Mouse (Mus musculus): ENCODE measurements at regions not wholly inside any gene's neighbourhood (a gene's known extent, or its start where the extent isn't known, plus 50 kb on each side); places are given as distances from the start of the nearest gene placed in this dataset.
A peak's percentile ranks its signal among the peaks of the same experiment; 100 is the strongest.
"Not testable (repeated sequence)": the region's sequence is repeated elsewhere in the genome, so short reads cannot be mapped to it uniquely, and the experiment has no call there.

DNA sequence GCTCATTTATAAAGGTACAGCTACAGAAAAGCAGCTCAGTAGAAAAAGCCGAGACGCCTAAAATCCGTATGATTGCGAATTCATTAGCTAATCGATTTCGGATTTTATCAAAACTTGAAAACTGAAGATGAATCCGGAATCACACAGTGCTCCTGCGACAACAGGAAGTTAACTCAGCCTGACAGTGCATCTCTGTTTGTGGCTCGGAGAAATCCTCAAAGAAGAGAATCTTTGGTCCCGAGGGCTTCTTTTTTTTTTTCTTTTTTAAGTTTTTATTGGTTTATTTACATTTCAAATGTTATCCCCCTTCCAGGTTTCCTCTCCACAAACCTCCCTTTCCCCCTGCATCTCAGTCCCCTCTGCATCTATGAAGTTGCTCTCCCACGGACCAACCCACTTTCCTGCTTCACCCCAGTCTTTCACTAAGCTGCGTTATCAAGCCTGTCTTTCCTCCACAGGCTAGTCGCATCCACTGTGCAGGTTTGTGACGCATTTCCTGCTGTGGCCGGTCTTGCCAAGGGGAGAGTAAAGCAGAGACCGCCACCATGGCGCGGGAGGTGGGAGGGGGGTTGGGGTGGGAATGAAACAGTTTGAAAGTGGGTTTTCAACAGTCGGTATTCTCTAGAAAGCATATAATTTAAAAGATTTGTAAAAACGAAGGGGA, 593.4 kb upstream of the Snrpn start:
- 53% methylated on average over 20 of the region's 20 CpGs for WGBS
- not testable (repeated sequence) for H3K27me3 ChIP-seq (ENCODE audit: control insufficient read depth, insufficient read depth, low read length); H3K4me3 ChIP-seq (replicated peaks; ENCODE audit: low read length); H3K27ac ChIP-seq (replicated peaks; ENCODE audit: low read depth, low read length); H3K9ac ChIP-seq (ENCODE audit: low read depth, low read length, severe bottlenecking); ATAC-seq (ENCODE audit: low FRiP score, low read depth); H3K9me3 ChIP-seq (ENCODE audit: control insufficient read depth, low read length); DNase-seq (ENCODE audit: low spot score); H3K36me3 ChIP-seq (ENCODE audit: control insufficient read depth, insufficient read depth, low read length); H3K4me1 ChIP-seq (ENCODE audit: control insufficient read depth, insufficient read depth, low read length)
- H3K4me2 ChIP-seq (replicated peaks; ENCODE audit: low read depth, low read length, severe bottlenecking), result 0 out of 2 replicates have a peak overlapping the region, but pooled peaks have one; percentile 23

DNA sequence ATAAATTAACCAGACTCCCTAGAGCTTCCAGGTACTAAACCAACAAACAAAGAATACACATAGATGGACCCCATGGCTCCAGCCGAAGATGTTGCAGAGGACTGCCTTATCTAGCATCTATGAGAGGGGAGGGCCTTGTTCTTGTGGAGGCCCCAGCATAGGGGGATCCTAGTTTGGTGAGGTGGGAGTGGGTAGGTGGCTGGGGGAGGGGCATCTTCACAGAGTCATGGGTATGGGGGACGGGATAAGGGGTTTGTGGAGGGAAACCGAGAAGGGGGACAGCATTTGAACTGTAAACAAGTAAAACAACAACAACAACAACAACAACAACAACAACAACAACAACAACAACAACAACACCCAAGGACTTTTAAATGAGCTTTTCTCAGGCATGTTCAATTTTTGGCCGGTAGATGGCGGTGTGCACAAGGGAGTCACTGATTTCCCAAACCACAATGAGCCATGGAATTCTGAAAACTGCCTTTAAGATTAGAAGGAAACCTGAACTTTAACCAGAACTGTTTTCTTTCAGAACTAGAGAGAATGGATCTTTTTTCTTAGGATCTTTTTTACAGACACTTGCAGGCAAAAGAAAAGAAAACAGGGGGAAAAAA, 588.2 kb upstream of the Snrpn start:
- ATAC-seq (ENCODE audit: low FRiP score, low read depth); H3K9ac ChIP-seq (ENCODE audit: low read depth, low read length, severe bottlenecking); H3K27ac ChIP-seq (replicated peaks; ENCODE audit: low read depth, low read length); H3K4me1 ChIP-seq (ENCODE audit: control insufficient read depth, insufficient read depth, low read length); H3K9me3 ChIP-seq (ENCODE audit: control insufficient read depth, low read length); DNase-seq (ENCODE audit: low spot score); H3K4me3 ChIP-seq (replicated peaks; ENCODE audit: low read length); H3K27me3 ChIP-seq (ENCODE audit: control insufficient read depth, insufficient read depth, low read length); H3K36me3 ChIP-seq (ENCODE audit: control insufficient read depth, insufficient read depth, low read length); H3K4me2 ChIP-seq (replicated peaks; ENCODE audit: low read depth, low read length, severe bottlenecking): not testable (repeated sequence)
- 16% methylated on average over 5 of the region's 5 CpGs for WGBS

Data from limb, embryonic 14.5 days (tissue).